Mouse (Mus musculus) stomach, postnatal 0 days (tissue): Measurements from ENCODE around the gene C1qtnf1. TPM values are rescaled to one million over a fixed set of nuclear protein-coding genes. Genes with fewer than 3 reads are reported as not detected.

Experiments
- ATAC-seq: fragments of 200-750 bp; cut with Nextera tagmentation; 2 replicates; pipeline ENCODE4 v1.8.0; 2017; ENCODE audit not compliant: low FRiP score, low TSS enrichment
- DNase-seq: peaks from one replicate; pipeline ENCODE4 v3.0.0-alpha.2; 2016; ENCODE audit warnings: low spot score
- H3K27ac ChIP-seq: fragments of 300-500 bp; sonication (generic); replicated peaks from 2 replicates; pipeline ENCODE4 v1.5.1; 2014; ENCODE audit warnings: mild to moderate bottlenecking, control low read depth
- H3K27me3 ChIP-seq: fragments of 300-500 bp; sonication (generic); 2 replicates; pipeline ENCODE4 v1.6.1; 2014; ENCODE audit warnings: low read length; ENCODE audit not compliant: control insufficient read depth, insufficient read depth
- H3K36me3 ChIP-seq: fragments of 300-500 bp; sonication (generic); 2 replicates; pipeline ENCODE4 v1.6.1; 2014; ENCODE audit warnings: low read length, mixed read lengths; ENCODE audit not compliant: control insufficient read depth, insufficient read depth
- H3K4me1 ChIP-seq: fragments of 300-500 bp; sonication (generic); replicated peaks from 2 replicates; pipeline ENCODE4 v1.6.1; 2014; ENCODE audit warnings: antibody characterized with exemption; ENCODE audit not compliant: control insufficient read depth, insufficient read depth
- H3K4me2 ChIP-seq: fragments of 300-500 bp; sonication (generic); replicated peaks from 2 replicates; pipeline ENCODE4 v1.6.1; 2014; ENCODE audit warnings: low read depth, mild to moderate bottlenecking, control low read depth, moderate library complexity
- H3K4me3 ChIP-seq: fragments of 300-500 bp; sonication (generic); 2 replicates; pipeline ENCODE4 v1.5.1; 2014; ENCODE audit warnings: low read depth, low read length, control low read depth
- H3K9ac ChIP-seq: fragments of 300-500 bp; sonication (generic); 2 replicates; pipeline ENCODE4 v1.6.1; 2014; ENCODE audit warnings: mild to moderate bottlenecking, low read length, control low read depth, mixed read lengths
- H3K9me3 ChIP-seq: fragments of 300-500 bp; sonication (generic); 2 replicates; pipeline ENCODE4 v1.6.1; 2016; ENCODE audit warnings: low read length; ENCODE audit not compliant: control insufficient read depth
- CTCF ChIP-seq: IDR thresholded peaks from 2 replicates; pipeline ENCODE4 v1.5.1; 2016; ENCODE audit warnings: antibody characterized with exemption, low read depth, mild to moderate bottlenecking, moderate library complexity
- EP300 ChIP-seq: optimal IDR thresholded peaks from 2 replicates; pipeline ENCODE3; 2016; ENCODE audit warnings: antibody characterized with exemption
- WGBS: fragments of 180-500 bp; shearing (Covaris S2); extraction: QIAGEN DNeasy Blood & Tissue Kit; methylation state at CpG from one replicate; pipeline ENCODE4 v1.1.7; 2014; 5-methylcytosine and 5-hydroxymethylcytosine counted together
- polyA plus RNA-seq: library from polyadenylated mRNA; unstranded; fragments of >200 nt; fragmentation: Nextera tagmentation; extraction: Ambion mirVana; gene quantifications from 2 replicates; pipeline ENCODE4 v1.2.1, GENCODE M21; 2015

The C1qtnf1 gene
- polyA plus RNA-seq, 1 experiment from 2014 or later, result 9.0 TPM

DNA sequence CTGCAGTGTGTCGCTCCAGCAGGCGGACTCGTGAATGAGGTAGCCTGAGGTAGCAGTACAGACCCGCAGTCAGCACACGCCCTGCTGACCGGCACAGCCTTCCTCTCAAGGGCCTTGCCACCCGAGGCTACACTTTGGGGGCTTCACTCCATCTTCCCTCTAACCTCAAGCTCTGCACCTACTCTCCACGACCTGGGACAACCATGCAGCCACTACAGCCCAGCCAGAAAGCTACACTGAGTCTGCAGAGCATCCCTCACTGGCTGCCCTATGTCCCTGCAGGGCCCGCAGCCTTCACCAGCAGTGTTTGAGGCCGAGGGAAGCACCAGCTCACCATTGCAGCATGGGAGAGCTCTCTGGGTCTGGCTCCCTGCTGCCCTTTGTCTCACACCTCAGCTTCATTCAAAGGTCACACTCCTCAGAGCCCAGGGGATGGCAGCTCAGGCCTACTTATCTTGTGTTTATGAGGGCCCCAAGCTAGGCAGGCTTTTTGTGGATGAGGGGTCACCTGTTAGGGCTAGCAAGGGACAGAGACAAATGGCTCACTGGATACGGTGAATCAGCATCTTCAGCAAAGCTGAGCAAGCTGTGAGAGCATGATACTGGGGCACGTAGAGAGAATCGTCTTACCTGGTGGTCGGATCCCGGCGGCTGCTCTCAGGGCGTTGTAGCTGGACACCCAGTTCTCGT is 19.8 kb upstream of the C1qtnf1 start:
- H3K4me3 ChIP-seq, result no peak overlapping the region
- no peaks in the 10 kb centered on the region; the same call in 1 of the 2 replicates for H3K4me1 ChIP-seq
- peaks cover 22% of the 10 kb centered on the region for H3K36me3 ChIP-seq
- H3K4me2 ChIP-seq, result no peak overlapping the region
- peak overlapping the region; percentile 86; the same call in 1 of the 2 replicates for H3K27ac ChIP-seq
- DNase-seq (no peak), ATAC-seq (no peak)
- H3K9me3 ChIP-seq, result no peaks in the 10 kb centered on the region
- WGBS, result 71% methylated on average over 18 of the region's 18 CpGs
- no peak for TF ChIP-seq CTCF
- no peak for TF ChIP-seq EP300
- H3K9ac ChIP-seq, result no peak overlapping the region
- no peaks in the 10 kb centered on the region for H3K27me3 ChIP-seq

DNA sequence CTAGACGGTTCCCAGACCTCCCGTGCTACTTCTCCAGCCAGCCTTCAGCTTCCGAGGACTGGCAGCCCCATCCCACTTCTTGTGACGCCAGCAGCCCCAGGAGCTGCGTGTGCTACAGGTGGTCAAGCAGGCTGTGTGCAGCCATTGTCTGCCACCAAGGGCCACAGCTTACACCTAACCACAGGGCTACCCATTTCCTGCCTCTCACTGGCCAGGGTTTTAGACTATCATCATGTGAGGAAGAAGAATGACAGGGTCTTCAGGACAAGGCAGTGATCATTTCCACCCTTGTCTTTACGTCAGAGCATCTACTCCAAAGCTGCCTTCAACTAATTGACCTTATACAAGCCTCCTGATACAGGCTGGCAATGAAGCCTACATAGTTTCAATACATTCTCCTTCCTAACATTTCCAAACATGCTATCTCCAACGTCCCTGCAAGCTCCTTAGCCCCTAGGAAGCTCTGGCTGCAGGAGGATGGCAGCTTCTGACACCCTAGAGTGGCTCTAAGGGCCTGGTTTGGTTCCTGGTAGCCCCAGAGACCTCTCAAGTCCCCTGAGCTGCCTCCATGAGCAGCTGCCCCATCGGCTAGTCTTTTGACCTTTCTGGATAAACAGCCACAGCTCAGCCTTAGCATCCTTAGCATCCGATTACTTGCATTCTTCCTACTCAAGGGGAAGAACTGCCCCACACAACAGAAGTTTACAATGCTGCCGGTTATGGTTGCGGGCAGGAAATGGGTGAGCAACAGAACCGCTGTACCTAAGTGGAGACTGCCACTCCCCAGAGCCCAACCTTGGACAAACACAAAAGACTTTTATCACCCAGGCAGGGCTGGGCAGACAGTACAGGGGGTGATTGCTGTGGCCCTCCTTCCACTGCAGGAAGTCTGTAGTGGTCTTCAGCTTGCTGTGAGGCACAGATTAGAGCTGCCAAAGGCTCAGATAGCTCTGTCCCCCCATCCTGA is 18.6 kb upstream of the C1qtnf1 start:
- H3K4me2 ChIP-seq, result no peak overlapping the region; the same call in 1 of the 2 replicates
- no peaks in the 10 kb centered on the region; the same call in 1 of the 2 replicates for H3K4me1 ChIP-seq
- 61% methylated on average over 12 of the region's 12 CpGs for WGBS
- peak; percentile 78 for DNase-seq
- peaks cover 23% of the 10 kb centered on the region for H3K36me3 ChIP-seq
- H3K9ac ChIP-seq, result peak overlapping the region; percentile 13; the same call in 1 of the 2 replicates
- no peaks in the 10 kb centered on the region for H3K9me3 ChIP-seq
- H3K27me3 ChIP-seq, result no peaks in the 10 kb centered on the region
- peak; percentile 74 for ATAC-seq
- no peak for TF ChIP-seq EP300
- no peak for TF ChIP-seq CTCF
- H3K27ac ChIP-seq, result peak overlapping the region; percentile 86
- no peak overlapping the region for H3K4me3 ChIP-seq

DNA sequence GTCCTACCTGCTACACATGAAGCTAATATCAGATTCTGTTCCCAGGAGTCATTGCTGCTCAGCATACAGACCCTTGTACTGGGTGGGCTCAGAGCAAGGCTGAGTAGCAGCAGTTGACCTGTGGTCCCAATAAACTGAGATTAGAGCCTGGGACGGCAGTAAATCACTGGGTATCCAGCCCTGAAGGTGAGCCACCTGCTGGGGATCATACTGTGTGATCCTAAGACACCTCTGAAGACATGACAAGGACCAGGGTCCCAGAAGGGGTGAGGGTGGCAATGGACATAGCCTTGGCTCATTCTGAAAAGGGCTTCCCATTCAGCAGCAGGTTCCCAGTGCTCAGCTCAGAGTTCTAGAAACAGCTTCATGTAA is 17.9 kb upstream of the C1qtnf1 start:
- H3K4me3 ChIP-seq, result no peak overlapping the region
- H3K27me3 ChIP-seq, result no peaks in the 10 kb centered on the region
- no peak for DNase-seq
- H3K27ac ChIP-seq, result peak overlapping the region; percentile 86
- H3K9me3 ChIP-seq, result no peaks in the 10 kb centered on the region
- H3K9ac ChIP-seq, result peak overlapping the region; percentile 13; the same call in 1 of the 2 replicates
- no peaks in the 10 kb centered on the region; the same call in 1 of the 2 replicates for H3K4me1 ChIP-seq
- H3K36me3 ChIP-seq, result peaks cover 25% of the 10 kb centered on the region
- 33% methylated on average over 1 of the region's 1 CpGs for WGBS
- no peak for ATAC-seq
- TF ChIP-seq EP300, result no peak
- TF ChIP-seq CTCF, result no peak
- H3K4me2 ChIP-seq, result peak overlapping the region; percentile 14; the same call in 1 of the 2 replicates

DNA sequence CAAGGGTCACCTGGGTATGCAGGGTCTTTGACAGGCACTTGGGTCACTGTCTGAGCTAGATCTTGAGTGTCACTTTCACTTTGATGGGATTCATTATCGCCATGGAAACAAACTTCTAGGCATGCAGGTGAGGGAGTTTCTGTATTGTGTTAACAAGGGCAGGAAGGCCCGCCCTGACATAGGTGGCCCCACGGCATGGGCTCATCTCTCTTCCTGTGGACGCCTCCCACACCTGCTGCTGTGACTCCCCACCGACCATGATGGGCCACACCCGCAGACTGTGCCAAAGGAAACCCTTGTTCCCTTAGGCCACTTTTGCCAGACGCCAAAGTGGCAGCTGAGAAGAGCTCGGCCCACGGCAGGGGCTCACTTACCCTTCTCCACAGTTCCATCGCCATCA is 17.5 kb upstream of the C1qtnf1 start:
- Histone ChIP-seq H3K4me1 (no peaks in the 10 kb centered on the region; the same call in 1 of the 2 replicates), H3K4me2 (no peak overlapping the region), H3K27me3 (no peaks in the 10 kb centered on the region), H3K36me3 (peaks cover 25% of the 10 kb centered on the region), H3K9me3 (no peaks in the 10 kb centered on the region), H3K4me3 (no peak overlapping the region), H3K9ac (no peak overlapping the region), H3K27ac (peak overlapping the region; percentile 86)
- ATAC-seq (no peak), DNase-seq (peak; percentile 53)
- TF ChIP-seq CTCF (no peak), EP300 (no peak)
- 78% methylated on average over 10 of the region's 10 CpGs for whole genome bisulfite sequencing

DNA sequence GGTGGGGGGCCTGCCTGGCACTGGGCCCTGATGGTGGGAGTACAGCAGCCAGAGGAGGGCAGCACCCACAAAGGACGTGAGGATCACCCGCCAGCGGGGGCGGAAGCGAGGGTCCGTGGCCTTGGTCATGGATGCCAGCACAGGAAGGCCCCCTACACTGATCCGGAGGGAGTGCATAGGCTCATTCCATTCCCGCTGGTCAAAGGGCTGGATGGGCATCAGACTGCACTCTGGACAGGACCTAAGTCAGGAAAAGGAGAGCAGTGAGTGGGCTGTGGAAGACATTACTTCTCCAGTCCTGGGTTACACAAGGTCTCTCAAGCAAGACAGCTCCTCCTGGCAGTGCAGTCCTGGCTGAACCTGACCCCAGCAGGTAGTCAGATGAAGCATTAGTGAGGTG is 16.7 kb upstream of the C1qtnf1 start:
- Histone ChIP-seq H3K4me3 (no peak overlapping the region), H3K4me1 (no peaks in the 10 kb centered on the region; the same call in 1 of the 2 replicates), H3K9ac (no peak overlapping the region), H3K27ac (peak overlapping the region; percentile 58), H3K4me2 (no peak overlapping the region), H3K27me3 (no peaks in the 10 kb centered on the region), H3K9me3 (no peaks in the 10 kb centered on the region), H3K36me3 (peaks cover 25% of the 10 kb centered on the region)
- DNase-seq, result no peak
- ATAC-seq, result no peak
- WGBS, result 94% methylated on average over 8 of the region's 8 CpGs
- TF ChIP-seq EP300 (no peak), CTCF (no peak; the same call in 1 of the 2 replicates)
